Mouse (Mus musculus): ENCODE data around the gene Dtnb. TPM values are rescaled to one million over a fixed set of nuclear protein-coding genes. Genes with fewer than 3 reads are reported as not detected.
"Not testable (repeated sequence)": the region's sequence is repeated elsewhere in the genome, so short reads cannot be mapped to it uniquely, and the experiment has no call there.

The Dtnb gene
- polyA plus RNA-seq (2012; ENCODE audit: insufficient read depth, insufficient read length, missing spikeins): 1.6 and 4.4 TPM in 2 replicates

GRCm38 (mm10) chr12:3571787-3572580 is at the start of gene Dtnb:
Gene Dtnb, plus strand, starts transcription at chr12:3572381.
- Histone ChIP-seq H3K4me1 (ENCODE audit: control insufficient read depth, insufficient read depth, low read length) (no peaks in the 10 kb centered on the region; the same call in 1 of the 2 replicates), H3K27ac (ENCODE audit: insufficient read depth, low read depth, low read length) (no peak within 1 kb of the TSS), H3K4me3 (ENCODE audit: insufficient read depth, low read length) (peak within 1 kb of the TSS; percentile 82)
- TF ChIP-seq POLR2A (IDR thresholded peaks at IDR 0.05; ENCODE audit: borderline replicate concordance, low read depth, low read length) (no peak), CTCF (IDR thresholded peaks at IDR 0.05; ENCODE audit: low read depth, low read length) (no peak)

GRCm38 (mm10) chr12:3525536-3525935 is 46.6 kb upstream of the Dtnb start:
- Histone ChIP-seq H3K4me1 (ENCODE audit: control insufficient read depth, insufficient read depth, low read length) (0 out of 2 replicates have a peak, but pooled peaks cover 2% of the 10 kb centered on the region), H3K27ac (ENCODE audit: insufficient read depth, low read depth, low read length) (no peak overlapping the region), H3K4me3 (ENCODE audit: insufficient read depth, low read length) (no peak overlapping the region)
- no peak for TF ChIP-seq CTCF (IDR thresholded peaks at IDR 0.05; ENCODE audit: low read depth, low read length)
- no peak for TF ChIP-seq POLR2A (IDR thresholded peaks at IDR 0.05; ENCODE audit: borderline replicate concordance, low read depth, low read length)

DNA sequence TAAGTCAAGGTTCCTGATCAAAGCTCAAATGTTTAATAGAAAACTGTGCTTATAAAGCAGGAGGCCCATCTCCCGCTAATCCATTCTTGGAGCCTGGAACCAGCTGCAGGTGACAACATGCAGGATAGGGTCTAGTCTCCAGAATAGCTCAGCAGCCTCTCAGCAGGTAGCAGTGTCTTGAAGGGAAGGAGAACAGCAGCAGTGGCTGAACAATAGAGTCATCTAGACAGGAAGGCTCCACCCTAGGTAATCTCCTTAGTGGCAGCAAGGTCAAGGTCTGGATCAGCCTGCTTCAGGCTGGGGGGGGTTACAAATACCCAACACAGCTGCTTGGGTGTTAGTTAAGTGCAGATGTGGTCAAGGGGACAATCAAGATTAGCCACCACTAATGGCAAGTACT is 36.7 kb upstream of the Dtnb start:
- not testable (repeated sequence) for H3K27ac ChIP-seq (ENCODE audit: insufficient read depth, low read depth, low read length); H3K4me1 ChIP-seq (ENCODE audit: control insufficient read depth, insufficient read depth, low read length); H3K4me3 ChIP-seq (ENCODE audit: insufficient read depth, low read length)

DNA sequence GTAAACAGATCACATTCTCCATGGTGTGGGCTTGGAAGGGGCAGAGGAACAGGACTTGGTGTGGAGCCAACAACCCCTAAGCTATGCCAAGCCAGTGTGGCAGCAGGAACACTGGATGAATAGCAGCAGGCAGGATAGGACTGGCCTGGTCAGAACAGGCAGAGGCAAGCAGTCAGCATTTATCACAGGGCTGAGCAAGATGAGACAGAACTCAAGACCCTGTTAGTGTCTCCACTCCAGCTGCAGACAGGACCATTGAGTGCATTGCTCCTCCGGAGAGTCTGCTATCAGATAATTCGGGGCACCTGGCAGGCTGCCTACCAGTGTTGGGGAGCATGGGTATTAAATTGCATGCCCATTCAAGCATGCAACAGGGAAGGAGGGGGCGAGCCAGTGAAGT is 34.6 kb upstream of the Dtnb start:
- TF ChIP-seq POLR2A (IDR thresholded peaks at IDR 0.05; ENCODE audit: borderline replicate concordance, low read depth, low read length): no peak
- no peak for TF ChIP-seq CTCF (IDR thresholded peaks at IDR 0.05; ENCODE audit: low read depth, low read length)
- peaks cover 7% of the 10 kb centered on the region; the same call in 1 of the 2 replicates for H3K4me1 ChIP-seq (ENCODE audit: control insufficient read depth, insufficient read depth, low read length)
- no peak overlapping the region for H3K27ac ChIP-seq (ENCODE audit: insufficient read depth, low read depth, low read length)
- no peak overlapping the region for H3K4me3 ChIP-seq (ENCODE audit: insufficient read depth, low read length)

- no peak overlapping the region for H3K4me3 ChIP-seq (ENCODE audit: insufficient read depth, low read length)
- H3K27ac ChIP-seq (ENCODE audit: insufficient read depth, low read depth, low read length): no peak overlapping the region
- peaks cover 7% of the 10 kb centered on the region; the same call in 1 of the 2 replicates for H3K4me1 ChIP-seq (ENCODE audit: control insufficient read depth, insufficient read depth, low read length)
- TF ChIP-seq CTCF (IDR thresholded peaks at IDR 0.05; ENCODE audit: low read depth, low read length): no peak
- no peak for TF ChIP-seq POLR2A (IDR thresholded peaks at IDR 0.05; ENCODE audit: borderline replicate concordance, low read depth, low read length)
Observed at GRCm38 (mm10) chr12:3538036-3538435, 34.1 kb upstream of the Dtnb start.

GRCm38 (mm10) chr12:3539605-3540004 is 32.6 kb upstream of the Dtnb start:
- TF ChIP-seq CTCF (IDR thresholded peaks at IDR 0.05; ENCODE audit: low read depth, low read length) (no peak), POLR2A (IDR thresholded peaks at IDR 0.05; ENCODE audit: borderline replicate concordance, low read depth, low read length) (no peak)
- H3K4me1 ChIP-seq (ENCODE audit: control insufficient read depth, insufficient read depth, low read length): peaks cover 7% of the 10 kb centered on the region; the same call in 1 of the 2 replicates
- H3K27ac ChIP-seq (ENCODE audit: insufficient read depth, low read depth, low read length): no peak overlapping the region
- no peak overlapping the region for H3K4me3 ChIP-seq (ENCODE audit: insufficient read depth, low read length)

DNA sequence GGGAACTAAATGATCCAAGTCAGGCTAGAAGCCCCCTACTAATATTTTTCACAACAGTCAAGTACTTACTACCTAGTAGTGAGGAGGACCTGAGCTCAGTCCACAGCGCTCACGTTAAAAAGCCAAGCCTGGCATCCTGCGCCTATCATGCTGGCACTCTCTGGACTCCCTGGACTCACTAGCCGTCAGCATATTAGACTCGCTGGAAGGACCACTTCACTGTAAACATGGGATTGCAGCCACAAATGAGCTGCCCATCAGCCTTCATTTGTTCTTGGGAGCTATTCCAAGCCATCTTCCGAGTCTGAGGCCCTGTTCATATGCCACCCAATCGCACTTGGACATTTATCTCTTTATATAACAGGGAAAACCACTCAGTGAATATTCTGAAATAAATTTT is 31.3 kb upstream of the Dtnb start:
- no peak for TF ChIP-seq POLR2A (IDR thresholded peaks at IDR 0.05; ENCODE audit: borderline replicate concordance, low read depth, low read length)
- TF ChIP-seq CTCF (IDR thresholded peaks at IDR 0.05; ENCODE audit: low read depth, low read length): no peak
- H3K27ac ChIP-seq (ENCODE audit: insufficient read depth, low read depth, low read length): no peak overlapping the region
- H3K4me3 ChIP-seq (ENCODE audit: insufficient read depth, low read length): no peak overlapping the region
- peaks cover 18% of the 10 kb centered on the region for H3K4me1 ChIP-seq (ENCODE audit: control insufficient read depth, insufficient read depth, low read length)

- H3K4me1 ChIP-seq (ENCODE audit: control insufficient read depth, insufficient read depth, low read length): peaks cover 24% of the 10 kb centered on the region
- H3K4me3 ChIP-seq (ENCODE audit: insufficient read depth, low read length): no peak overlapping the region
- TF ChIP-seq POLR2A (IDR thresholded peaks at IDR 0.05; ENCODE audit: borderline replicate concordance, low read depth, low read length): no peak
- peak overlapping the region; percentile 40; the same call in 1 of the 2 replicates for H3K27ac ChIP-seq (ENCODE audit: insufficient read depth, low read depth, low read length)
Observed at GRCm38 (mm10) chr12:3545451-3545850, 26.7 kb upstream of the Dtnb start.

DNA sequence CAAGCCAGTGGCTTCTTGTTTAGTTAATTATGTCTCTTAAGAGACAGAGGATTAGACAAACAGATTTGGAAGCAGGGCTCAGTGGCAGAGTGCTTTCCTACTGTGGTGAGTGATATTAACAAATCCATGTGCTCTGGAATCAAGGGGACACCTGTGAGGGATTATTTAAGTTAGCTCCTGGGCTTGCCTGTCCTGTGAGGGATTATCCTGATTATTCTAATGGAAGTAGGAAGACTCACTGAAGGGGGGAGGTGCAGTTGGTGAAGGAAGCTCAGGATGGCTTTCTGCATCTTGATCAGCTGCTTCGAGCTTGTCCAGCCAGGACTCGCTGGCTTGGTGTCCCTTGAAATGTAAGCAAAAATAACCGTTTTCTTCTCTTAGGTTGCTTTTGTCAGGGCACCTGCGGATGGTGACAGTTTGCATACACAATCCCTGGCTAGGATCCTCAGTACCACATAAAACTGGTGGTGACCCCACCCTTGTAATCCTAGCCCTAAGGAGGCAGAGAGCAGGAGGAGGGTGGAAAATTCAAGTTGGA is 26.0 kb upstream of the Dtnb start:
- H3K4me1 ChIP-seq (ENCODE audit: control insufficient read depth, insufficient read depth, low read length): peaks cover 24% of the 10 kb centered on the region
- no peak overlapping the region for H3K4me3 ChIP-seq (ENCODE audit: insufficient read depth, low read length)
- no peak overlapping the region for H3K27ac ChIP-seq (ENCODE audit: insufficient read depth, low read depth, low read length)
- TF ChIP-seq CTCF (IDR thresholded peaks at IDR 0.05; ENCODE audit: low read depth, low read length): no peak
- TF ChIP-seq POLR2A (IDR thresholded peaks at IDR 0.05; ENCODE audit: borderline replicate concordance, low read depth, low read length): no peak

DNA sequence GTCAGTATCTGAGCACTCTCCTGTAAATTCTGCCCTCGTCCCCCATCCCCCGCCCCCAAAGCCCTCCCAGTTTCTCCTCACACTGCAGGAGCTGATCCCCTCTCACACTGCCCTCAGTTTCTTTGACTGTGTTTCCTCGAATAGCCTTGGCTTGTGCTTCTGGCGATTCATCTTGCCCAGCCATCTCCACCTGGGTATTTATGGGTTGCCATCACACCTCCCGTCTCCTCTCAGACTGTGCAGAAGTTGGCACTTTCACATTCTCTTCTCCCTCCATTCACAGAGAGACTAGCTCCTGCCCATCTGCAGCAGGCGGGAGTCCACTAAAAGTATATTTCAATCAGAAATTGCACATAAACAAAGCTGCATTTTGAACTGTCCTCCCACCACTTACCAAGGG is 25.4 kb upstream of the Dtnb start:
- no peak overlapping the region for H3K4me3 ChIP-seq (ENCODE audit: insufficient read depth, low read length)
- H3K27ac ChIP-seq (ENCODE audit: insufficient read depth, low read depth, low read length): no peak overlapping the region
- TF ChIP-seq POLR2A (IDR thresholded peaks at IDR 0.05; ENCODE audit: borderline replicate concordance, low read depth, low read length): no peak
- TF ChIP-seq CTCF (IDR thresholded peaks at IDR 0.05; ENCODE audit: low read depth, low read length): no peak
- H3K4me1 ChIP-seq (ENCODE audit: control insufficient read depth, insufficient read depth, low read length): peaks cover 24% of the 10 kb centered on the region

All from bone marrow macrophage, adult 2 months (primary cell).